Mouse (Mus musculus) kidney, postnatal 10 days (tissue): ENCODE data around the gene Pnpla3.
"Not testable (repeated sequence)": the region's sequence is repeated elsewhere in the genome, so short reads cannot be mapped to it uniquely, and the experiment has no call there.

Experiments used
- DNase-seq: peaks from one replicate; pipeline ENCODE4 v3.0.0; 2021; ENCODE audit warnings: mixed read lengths

Gene Pnpla3

DNA sequence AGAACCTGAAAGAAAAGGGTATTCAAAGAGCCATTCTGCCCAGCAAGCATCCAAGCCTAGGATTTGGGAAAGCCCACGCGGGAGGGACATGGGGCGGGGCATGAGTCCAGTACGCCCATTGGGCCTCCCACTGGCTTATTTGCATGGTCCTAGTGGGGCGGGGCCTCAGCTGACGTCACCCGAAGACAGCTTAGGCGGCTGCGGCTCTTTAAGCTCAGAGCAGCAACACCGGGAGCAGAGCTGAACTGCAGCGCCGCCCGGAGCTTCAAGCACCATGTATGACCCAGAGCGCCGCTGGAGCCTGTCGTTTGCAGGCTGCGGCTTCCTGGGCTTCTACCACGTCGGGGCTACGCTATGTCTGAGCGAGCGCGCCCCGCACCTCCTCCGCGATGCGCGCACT is at the start of gene Pnpla3:
Gene Pnpla3 (plus strand): TSS at position 238 of the 400 bp plus-strand sequence.
- peak; percentile 98 for DNase-seq

DNA sequence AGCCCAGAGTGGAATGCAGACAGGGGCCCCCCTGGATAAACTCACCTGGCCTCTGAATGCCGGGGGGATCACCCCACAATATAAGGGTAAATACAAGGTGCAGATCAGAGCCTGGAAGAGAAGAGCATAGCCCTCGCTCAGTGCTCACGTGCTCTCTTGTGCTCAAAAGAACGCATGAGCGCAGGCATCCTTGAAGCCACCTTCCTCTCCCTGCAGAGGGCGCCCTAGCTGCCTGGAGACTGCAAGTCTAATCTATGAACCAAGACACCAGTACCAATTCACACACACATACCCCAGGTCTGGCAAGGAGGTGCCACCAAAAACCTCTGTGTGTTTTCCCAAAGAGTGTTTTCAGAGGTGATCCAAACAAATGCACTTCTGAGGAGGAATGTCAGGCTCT is 47.0 kb upstream of the Pnpla3 start:
- DNase-seq = peak; percentile 25

DNA sequence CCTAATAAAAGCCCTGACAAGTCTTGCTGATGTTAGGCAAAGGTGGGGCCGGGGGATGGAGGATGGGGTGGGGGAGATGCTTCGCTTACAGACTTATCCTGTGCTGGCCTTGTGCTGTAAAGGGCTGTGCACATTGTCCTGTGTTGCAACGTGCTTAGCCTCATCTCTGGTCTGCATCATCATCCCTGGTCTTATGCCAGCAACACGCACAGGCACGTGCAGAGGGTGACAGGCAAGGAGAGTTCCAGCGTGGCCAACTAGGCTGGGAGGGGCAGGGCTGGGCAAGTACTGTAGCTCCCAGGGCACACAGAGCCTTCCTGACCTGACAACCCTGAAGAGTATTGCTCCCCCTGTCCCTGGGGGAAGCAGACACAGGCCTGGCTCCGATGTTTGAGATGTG is 46.6 kb upstream of the Pnpla3 start:
- no peak for DNase-seq

DNA sequence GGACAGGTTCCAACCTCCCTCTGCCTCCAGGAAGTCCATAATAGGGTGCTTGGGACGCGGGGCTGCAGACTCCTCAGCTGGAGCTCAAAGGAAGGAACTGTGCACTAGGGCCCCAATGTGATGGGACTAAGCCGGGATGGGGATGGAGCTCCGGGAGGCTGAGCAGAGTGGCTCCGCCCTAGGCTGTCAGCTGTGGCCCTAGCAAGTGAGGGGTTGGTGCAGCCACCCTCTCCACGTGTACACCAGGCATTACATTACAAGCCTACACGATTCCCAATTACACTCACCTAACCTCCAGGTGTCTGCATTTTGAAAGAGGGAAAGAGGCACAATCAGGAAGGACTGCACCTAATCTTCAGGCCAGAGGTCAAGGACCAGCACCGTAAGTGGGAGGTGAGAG is 44.6 kb upstream of the Pnpla3 start, which contains the start of gene Pnpla5:
Gene Pnpla5 (minus strand): TSS at position 101 of the 400 bp plus-strand sequence.
- DNase-seq = no peak

DNA sequence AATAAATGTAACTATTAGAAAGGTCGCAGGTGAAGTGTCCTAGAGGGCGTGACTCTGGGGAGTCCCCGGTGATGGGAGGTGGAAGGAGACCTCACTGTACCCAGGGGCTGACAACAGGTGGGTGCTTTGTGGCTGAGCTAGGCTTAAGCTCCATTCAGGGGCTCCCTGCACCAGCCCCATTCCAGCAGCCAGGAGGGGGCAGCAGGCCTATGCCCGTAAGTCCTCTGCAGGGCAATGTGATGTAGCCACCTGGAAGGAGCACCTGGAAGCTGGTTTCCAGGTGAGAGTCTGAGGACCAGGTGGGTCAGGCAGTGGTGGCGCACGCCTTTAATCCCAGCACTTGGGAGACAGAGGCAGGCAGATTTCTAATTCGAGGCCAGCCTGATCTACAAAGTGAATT is 43.6 kb upstream of the Pnpla3 start:
- DNase-seq = peak; percentile 32

DNA sequence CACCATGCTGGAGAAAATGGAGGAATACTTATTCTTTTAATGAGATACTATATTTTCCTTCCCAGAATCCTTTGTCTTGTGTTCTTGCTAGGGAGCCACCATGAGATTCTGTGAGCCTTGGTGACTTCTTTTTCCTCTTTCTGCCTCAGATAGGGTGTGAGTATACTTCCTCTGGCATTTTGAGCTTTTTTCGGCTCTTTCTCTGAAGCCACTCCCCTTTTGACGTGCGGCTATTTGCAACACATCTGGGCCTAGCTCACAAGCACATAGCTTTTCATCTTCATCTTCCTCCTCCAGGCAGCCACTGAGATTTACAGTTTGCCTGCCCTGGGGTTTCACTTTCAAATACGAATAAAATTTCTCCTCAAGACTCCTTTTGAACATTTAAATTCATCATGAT is 41.2 kb upstream of the Pnpla3 start:
- DNase-seq = no peak

DNA sequence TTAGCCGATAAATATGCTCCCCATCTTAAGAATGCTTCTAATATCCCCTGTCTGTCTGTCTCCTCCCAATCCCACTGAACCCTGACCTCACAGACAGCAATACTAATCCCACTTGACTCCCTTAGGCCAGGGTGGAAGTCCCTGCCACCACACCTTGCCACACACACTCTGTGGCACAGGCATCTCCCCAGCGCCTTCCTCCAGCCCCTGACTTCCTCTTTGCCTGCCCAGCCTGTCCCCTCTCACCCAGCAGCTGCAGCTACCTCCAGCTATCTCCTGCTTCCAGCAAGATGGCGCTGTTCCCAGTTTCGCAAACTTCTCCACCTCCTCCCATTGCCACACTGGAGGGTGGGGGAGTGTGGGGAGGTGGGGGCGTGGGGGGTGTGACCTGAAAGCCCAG is 40.8 kb upstream of the Pnpla3 start:
- no peak for DNase-seq

DNA sequence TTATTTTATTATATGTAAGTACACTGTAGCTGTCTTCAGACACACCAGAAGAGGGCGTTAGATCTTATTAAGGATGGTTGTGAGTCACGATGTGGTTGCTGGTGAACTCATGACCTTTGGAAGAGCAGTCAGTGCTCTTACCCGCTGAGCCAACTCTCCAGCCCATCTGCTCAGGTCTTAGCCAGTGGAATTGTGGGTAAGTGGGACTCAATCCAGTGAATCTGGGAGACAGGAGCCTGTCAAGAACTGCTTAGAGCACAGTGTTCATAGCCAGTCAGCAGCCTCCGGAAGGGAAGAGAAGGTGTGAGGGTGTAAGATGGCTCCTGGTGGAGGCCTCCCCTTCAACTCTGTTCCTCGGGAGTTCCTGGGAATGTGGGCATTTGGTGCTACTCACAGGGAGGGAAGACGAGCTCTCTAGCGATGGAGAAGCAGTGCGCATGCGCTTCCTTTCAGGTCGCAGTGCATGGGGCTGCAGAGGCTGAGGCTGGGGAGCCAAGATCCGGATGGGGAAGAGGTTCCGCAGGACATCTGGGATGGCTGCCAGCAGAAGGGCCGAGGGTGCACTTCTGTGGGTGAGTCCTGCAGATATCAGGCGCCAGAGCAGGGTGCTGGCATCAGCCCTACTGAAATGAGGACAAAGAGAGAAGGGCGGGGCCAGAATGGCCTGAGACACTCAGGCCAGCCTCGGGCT is 36.4 kb upstream of the Pnpla3 start:
- peak; percentile 37 for DNase-seq

DNA sequence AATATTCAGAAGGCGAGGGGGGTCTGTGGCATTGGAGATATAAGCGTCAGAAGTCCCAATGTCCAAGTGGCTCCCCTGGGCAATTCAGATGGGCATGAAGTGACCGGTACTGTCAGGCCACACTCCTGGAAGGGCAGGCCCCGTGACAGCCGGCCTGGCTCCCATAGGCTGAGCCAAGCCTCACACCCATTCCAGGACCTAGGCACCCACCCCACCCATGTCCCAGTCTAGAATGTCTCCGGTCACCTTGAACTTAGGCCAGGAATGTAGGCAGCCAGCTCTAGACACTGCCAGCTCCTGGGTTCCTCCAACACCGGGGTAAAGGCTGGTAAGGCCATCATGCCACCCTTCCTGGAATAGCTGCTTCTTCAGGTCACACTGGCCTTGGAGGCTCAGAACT is 35.7 kb upstream of the Pnpla3 start:
- DNase-seq = no peak

DNA sequence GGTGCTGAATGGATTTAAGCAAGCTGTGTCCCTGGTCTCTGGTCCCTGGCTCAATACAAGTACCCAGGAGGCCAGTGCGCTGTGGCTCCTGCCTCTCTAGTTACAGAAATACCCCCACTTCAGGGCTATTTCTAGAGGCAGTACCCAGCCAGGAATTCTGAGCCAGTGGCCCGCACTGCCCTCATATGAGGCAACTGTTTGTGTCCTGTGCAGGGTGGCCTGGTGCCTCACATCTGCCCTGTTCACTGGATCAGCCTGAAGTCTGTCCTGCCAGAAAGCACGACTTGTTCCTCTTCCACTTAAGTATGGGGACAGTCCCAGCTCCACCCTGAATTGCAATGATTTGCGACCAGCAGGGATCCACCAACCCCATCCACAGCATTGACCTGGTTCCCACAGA is 34.2 kb upstream of the Pnpla3 start:
- DNase-seq = no peak

DNA sequence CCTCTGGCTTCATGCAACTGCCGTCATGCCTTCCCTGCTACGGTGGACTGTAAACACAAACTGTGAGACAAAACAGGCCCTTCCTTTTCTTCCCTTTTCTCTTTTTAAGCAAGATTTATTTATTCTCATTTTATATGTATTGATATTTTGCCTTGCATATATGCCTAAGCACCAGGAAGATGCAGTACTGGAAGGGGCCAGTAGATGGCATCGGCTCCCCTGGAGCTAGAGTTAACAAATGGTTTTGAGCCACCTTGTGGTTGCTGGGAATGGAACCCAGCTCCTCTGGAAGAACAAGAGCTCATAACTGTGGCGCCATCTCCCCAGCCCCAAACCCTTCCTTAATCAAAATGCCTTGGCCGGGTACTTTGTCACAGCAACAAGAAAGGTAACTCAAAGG is 32.2 kb upstream of the Pnpla3 start:
- peak; percentile 30 for DNase-seq

DNA sequence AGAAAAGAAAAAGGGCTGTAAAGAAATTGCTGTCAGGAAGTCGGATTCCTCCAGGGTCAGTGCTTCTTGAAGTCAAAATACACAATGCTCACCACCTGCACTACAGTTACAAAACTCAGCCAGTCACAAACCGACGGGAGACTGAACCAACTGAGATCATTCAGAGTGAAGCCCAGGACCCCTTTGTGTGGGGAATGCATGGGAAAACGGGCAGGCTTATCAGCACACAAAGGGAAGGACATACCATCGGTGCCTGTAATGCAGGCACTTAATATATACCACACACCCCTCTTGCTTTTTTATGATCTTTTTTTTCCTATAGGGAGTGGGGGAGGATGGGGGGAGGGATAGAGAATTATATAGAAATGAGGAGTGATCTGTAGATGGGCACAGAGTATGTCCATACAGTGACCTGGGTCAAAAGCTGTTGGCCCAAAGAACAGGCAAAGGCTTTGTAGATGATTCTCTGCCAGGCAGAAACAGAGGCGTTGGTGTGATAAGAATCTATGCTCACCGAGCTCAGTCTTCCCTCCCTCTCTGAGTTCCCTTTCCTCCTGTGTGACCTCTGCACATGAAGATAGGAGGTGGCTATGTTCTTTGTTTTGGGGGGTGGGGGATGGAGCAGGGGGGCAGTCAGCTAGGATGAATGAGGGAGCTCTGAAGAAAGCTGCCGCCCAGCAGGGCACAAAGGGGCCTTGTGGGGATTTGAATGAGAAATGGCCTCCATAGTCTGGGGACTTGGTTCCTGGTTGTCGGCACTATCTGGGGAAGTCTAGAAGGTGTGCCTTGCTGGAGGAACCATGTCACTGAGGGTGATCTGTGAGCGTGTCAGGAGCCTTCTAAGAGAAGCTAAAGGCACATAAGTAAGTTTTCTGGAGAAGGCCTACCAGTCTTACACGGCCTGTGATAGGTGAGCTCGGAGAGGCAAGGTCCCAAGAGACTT is 30.9 kb upstream of the Pnpla3 start:
- no peak for DNase-seq

DNA sequence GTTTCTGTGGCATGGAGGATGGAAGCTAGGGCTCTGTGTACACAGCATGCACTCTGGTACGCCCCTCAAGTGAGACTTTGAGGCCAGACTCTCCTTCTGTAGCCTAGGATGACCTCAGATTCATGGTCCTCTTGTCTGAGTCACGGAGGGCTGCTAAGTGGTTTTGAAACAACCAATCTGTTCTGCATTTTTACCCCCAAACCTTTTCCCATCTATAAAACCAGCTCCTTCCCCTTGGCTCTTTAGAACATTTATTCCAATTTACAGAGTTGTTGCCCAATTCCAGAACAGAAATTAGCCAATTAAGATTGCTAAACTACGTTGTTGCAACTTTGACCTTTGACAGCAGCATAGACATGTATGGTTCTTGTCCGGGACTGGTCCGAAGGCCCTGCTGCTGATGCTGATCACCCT is 28.0 kb upstream of the Pnpla3 start:
- no peak for DNase-seq

DNA sequence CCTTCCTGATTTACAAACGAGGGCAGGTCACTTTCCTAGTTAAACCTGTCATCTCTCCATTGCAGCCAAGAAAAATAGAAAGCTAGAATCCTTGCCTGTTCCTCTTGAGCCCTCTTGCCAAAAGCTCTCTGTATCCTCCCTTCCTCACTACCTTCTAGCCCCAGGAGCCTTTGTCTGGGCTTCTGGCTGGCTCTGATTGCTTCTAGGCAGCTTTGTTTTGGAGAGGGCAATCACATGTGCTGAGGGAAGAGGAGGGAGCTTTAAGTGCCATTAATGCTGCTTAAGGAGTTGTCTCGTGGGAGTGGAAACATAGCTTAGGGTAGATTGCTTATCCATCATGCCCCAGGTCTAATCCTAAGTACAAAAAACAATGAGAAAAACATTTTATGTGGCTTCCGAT is 27.5 kb upstream of the Pnpla3 start:
- DNase-seq = no peak

DNA sequence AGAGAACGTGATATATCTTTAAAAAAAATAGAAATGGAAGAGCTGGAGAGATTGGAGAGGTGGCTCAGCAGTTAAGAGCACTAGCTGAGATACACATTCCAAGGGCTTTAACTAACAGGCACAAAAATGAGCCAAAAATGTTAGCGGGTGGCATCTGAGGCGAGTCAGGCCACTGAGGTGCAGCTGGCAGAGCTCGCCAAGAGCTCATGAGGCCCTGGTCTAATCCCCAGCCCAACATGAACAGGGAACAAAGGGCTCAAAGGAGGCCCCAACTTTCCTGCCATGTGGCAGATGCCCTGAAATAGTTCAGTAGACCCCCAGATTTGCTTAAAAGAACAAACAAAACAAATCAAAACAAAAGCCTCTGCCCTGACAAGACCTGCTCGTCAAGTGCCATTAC is 26.7 kb upstream of the Pnpla3 start:
- no peak for DNase-seq

DNA sequence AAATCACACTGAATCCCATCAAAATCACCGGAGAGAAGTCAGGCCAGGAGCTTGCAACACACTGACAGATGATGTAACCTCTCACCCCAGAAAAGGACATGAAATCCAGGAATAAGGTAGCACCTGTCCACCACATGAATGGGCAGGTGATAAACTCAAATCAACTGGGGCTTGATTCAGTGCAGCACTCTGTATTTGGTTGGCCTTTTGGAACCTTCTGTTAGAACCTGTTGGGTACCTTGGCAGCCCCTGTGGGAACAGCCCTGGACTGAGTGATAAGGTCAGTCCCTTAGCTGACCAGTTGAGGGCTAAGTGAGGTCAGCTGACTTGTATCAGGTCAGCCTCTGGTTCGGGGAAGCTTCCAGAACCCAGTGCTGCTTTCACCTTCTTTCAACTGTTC is 11.5 kb upstream of the Pnpla3 start:
- DNase-seq = no peak

DNA sequence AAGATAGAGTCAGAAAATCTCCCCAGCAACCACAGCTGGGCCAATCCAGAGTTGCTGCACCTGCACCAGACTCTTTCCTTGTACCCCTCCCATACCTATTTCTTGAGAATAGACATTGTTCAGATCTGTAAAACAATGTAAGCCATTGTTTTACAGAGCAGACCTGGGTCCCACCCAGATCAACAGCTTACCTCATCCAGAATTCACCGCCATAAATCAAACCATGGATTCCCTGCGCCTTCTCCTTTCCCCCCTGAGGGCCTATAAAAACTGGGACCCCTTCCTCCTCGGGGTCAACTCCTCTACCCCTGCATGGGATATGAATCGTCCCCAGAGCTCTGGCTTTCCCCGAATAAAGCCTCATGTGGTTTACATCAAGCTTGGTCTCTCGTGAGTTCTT is 10.1 kb upstream of the Pnpla3 start:
- not testable (repeated sequence) for DNase-seq

DNA sequence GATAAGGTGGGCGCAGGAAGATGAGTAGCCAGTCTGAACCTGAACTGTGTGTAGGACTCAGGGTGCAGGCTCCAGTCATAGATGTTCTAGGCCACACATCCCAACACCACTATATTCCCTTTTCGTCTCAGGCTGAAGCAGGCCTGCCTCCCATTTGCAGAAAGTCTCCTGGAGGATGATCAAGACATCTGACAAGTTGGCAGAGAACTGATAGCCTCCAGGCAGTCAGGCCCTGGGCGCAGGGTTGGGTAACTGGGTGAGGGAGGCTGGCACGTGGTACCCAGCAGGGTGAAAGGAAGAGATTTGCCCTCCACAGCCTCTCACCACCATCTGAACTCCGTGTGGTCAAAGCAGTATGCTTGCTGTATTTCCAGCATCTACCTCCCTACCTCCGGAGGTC is 5.8 kb upstream of the Pnpla3 start:
- no peak for DNase-seq

DNA sequence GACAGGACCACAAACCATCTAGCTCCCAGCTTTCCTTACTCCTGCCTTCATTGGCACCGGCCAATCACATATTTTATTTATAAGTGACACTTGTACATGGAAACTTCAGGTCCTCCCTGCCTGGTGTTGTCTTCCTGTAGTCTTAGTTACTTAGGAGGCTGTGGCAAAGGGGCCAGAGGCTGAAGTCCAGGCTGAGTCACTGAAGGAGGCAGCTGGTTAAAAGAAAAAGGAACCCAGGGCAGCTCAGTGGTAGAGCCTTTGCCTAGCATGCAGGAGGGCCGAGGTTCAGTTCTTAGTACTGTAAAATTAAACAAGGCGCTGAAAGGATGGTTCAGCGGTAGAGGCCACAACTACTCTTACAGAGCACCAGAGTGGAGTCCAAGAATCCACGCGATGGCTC is 819 bp upstream of the Pnpla3 start:
- no peak for DNase-seq

DNA sequence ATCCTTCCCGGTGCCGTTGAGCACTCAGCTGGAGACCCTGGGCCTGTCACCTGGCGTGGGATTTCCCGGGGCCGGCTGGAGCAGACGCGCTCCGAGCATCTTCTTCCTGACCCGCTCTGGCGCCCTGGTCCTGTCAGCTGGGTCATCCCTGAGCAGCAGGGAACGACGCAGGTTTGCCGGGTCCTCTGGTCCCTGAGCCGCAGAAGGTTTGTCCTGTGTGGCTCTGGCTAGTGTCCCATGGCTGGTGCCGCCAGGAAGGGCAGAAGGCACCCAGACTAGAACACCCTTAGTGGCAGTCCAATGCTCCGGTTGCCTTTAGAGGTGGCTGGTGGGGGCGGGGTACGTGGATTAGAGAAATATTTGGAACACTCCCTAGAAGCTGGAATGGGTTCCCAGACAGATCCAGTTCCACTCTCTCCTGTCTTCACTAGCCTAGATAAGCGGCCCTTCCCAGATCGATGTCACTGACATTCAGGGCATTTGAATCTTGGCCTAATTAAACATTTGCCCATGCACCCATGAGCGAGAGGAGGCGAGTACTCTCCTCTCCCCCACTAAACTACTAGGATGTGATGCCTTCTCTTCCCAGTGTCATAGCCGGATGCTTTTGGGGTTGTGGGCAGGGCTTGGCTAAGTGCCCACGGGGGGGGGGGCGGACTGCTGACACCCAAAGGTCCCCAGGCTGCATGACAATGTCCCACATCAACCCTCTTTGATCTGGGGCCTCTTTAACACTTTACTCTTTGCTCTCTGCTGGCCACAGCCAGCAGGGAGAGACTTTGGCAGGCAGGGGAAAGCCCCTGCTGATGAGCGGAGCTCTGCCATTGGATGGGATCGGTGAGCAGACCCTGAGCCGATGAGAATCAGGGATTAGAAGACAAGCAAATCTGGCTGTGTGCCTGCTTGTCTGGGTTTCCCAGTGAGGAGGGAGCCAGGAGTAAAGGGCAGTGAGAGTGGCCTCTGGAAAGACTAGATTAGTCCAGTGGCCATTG is 829 bp downstream of the Pnpla3 start:
- DNase-seq = peak; percentile 71

DNA sequence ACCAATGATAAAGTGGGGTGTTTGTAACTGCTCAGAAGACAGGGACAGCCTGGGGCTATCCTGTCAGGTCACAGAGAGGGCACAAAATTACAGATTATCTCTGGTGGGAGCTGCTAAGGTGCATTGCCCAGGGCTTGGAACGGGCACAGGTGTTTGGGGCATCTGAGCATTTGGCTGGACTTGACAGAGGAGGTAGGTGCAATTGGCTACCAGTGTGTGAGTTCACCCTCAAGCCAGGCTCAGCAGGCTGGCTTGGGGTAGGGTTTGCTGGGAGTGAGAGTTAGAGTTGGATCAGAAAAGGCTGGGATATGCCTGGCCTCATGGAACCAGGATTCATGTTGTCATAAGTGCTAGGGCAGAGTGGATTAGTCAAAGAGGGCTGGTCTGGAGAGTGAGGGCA is 1.9 kb downstream of the Pnpla3 start:
- no peak for DNase-seq

DNA sequence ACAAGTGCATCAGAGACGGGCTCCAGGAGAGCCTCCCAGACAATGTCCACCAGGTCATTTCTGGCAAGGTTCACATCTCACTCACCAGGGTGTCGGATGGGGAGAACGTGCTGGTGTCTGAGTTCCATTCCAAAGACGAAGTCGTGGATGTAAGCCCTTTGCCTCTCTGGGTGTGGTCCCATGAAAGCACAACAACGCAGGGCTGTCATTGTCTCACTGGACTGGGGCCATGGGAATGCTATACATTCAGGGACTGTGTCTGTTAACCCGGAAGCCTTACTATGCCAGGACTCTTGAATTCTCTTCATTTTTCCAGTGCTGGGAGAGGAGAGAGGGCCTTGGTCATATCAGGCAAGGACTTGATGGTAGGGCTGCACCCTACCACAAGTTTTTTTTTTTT is 3.5 kb downstream of the Pnpla3 start:
- no peak for DNase-seq

DNA sequence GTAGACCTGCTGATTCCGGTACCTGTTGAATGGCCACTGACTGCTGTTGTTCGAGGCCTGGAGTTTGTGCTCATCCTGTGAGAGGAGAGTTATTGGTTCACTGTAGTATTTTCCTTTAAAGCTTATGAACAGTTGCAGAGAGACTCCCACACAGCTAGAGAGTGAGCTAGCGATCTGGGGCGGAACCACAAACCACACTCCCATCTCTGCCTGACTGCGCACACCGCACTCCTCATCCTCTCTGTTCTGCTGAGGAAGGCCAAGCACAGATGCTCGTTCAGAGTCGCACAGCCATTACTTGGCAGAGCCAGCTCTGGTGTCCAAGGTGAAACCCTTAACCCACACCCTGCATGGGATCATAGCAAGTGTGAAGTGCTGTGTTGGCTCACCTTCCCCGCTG is 11.1 kb downstream of the Pnpla3 start:
- DNase-seq = no peak
